Mouse (Mus musculus) yolk sac, embryonic 10.5 days (tissue): ENCODE measurements around the gene Cacna1a.
"Not testable (repeated sequence)": the region's sequence is repeated elsewhere in the genome, so short reads cannot be mapped to it uniquely, and the experiment has no call there.

Source experiments
- DNase-seq: peaks from one replicate; pipeline ENCODE4 v3.0.0-alpha.2; 2017; ENCODE audit warnings: low spot score

Cacna1a gene

GRCm38 (mm10) chr8:84474456-84474855 lies 86.2 kb downstream of the Cacna1a start:
- DNase-seq = no peak

GRCm38 (mm10) chr8:84477341-84477740 lies 89.1 kb downstream of the Cacna1a start:
- DNase-seq = no peak

GRCm38 (mm10) chr8:84483004-84483403 lies 94.8 kb downstream of the Cacna1a start:
- DNase-seq = no peak

GRCm38 (mm10) chr8:84485366-84485765 lies 97.1 kb downstream of the Cacna1a start:
- DNase-seq = no peak

GRCm38 (mm10) chr8:84485864-84486263 lies 97.6 kb downstream of the Cacna1a start:
- DNase-seq = no peak

GRCm38 (mm10) chr8:84489223-84489622 lies 101.0 kb downstream of the Cacna1a start:
- no peak for DNase-seq

- no peak for DNase-seq
Measured at GRCm38 (mm10) chr8:84494541-84495084, 106.4 kb downstream of the Cacna1a start.

GRCm38 (mm10) chr8:84501181-84501580 lies 112.9 kb downstream of the Cacna1a start:
- DNase-seq = no peak

GRCm38 (mm10) chr8:84501671-84502308 lies 113.5 kb downstream of the Cacna1a start:
- DNase-seq = no peak

- DNase-seq = no peak
Measured at GRCm38 (mm10) chr8:84502638-84503037, 114.4 kb downstream of the Cacna1a start.

GRCm38 (mm10) chr8:84507220-84507619 lies 119.0 kb downstream of the Cacna1a start:
- no peak for DNase-seq

GRCm38 (mm10) chr8:84509764-84510163 lies 121.5 kb downstream of the Cacna1a start:
- DNase-seq = not testable (repeated sequence)

GRCm38 (mm10) chr8:84511621-84512020 lies 123.4 kb downstream of the Cacna1a start:
- DNase-seq = no peak

- DNase-seq = no peak
Measured at GRCm38 (mm10) chr8:84513765-84514164, 125.5 kb downstream of the Cacna1a start.

GRCm38 (mm10) chr8:84518180-84518579 lies 129.9 kb downstream of the Cacna1a start:
- no peak for DNase-seq

GRCm38 (mm10) chr8:84518720-84519119 lies 130.5 kb downstream of the Cacna1a start:
- DNase-seq = no peak

- no peak for DNase-seq
Measured at GRCm38 (mm10) chr8:84519767-84520626, 131.8 kb downstream of the Cacna1a start.

- no peak for DNase-seq
Measured at GRCm38 (mm10) chr8:84520999-84521398, 132.8 kb downstream of the Cacna1a start.

- DNase-seq = no peak
Measured at GRCm38 (mm10) chr8:84528036-84528435, 139.8 kb downstream of the Cacna1a start.

GRCm38 (mm10) chr8:84529548-84529947 lies 141.3 kb downstream of the Cacna1a start:
- DNase-seq = no peak

- DNase-seq = no peak
Measured at GRCm38 (mm10) chr8:84532725-84533124, 144.5 kb downstream of the Cacna1a start.

- DNase-seq = no peak
Measured at GRCm38 (mm10) chr8:84533341-84533740, 145.1 kb downstream of the Cacna1a start.

- no peak for DNase-seq
Measured at GRCm38 (mm10) chr8:84536917-84537316, 148.7 kb downstream of the Cacna1a start.
